Mouse (Mus musculus) spleen, adult 12 weeks (tissue): ENCODE data around the gene Ccs.
A peak's percentile ranks its signal among the peaks of the same experiment; 100 is the strongest.
"Not testable (repeated sequence)": the region's sequence is repeated elsewhere in the genome, so short reads cannot be mapped to it uniquely, and the experiment has no call there.

ENCODE experiments used
- DNase-seq: peaks from one replicate; pipeline ENCODE4 v3.0.0; 2022; ENCODE audit warnings: low spot score

The Ccs gene

GRCm38 (mm10) chr19:4839149-4839548 is at the start of gene Ccs, which contains the start of gene Ccdc87:
Gene Ccs (minus strand): TSS chr19:4839332.
Gene Ccdc87 (plus strand): TSS chr19:4839366.
- DNase-seq: peak; percentile 93

- DNase-seq: no peak
These were observed 44.8 kb upstream of the Ccs start for GRCm38 (mm10) chr19:4883961-4884360.

GRCm38 (mm10) chr19:4879324-4879703 is 40.2 kb upstream of the Ccs start:
- no peak for DNase-seq

- DNase-seq: peak; percentile 96
These were observed 39.5 kb upstream of the Ccs start, which contains the start of gene Zdhhc24 for GRCm38 (mm10) chr19:4878405-4879323. Gene Zdhhc24 (plus strand): TSS chr19:4878668.

- no peak for DNase-seq
These were observed 38.7 kb upstream of the Ccs start, which contains the start of gene Actn3 for GRCm38 (mm10) chr19:4877785-4878184. Gene Actn3 (minus strand): TSS chr19:4877909.

GRCm38 (mm10) chr19:4876755-4877154 is 37.6 kb upstream of the Ccs start:
- DNase-seq: no peak

- DNase-seq: no peak
These were observed 37.1 kb upstream of the Ccs start for GRCm38 (mm10) chr19:4876241-4876640.

- not testable (repeated sequence) for DNase-seq
These were observed 35.5 kb upstream of the Ccs start for GRCm38 (mm10) chr19:4874613-4875012.

- DNase-seq: no peak
These were observed 26.0 kb upstream of the Ccs start for GRCm38 (mm10) chr19:4865147-4865546.

- DNase-seq: no peak
These were observed 23.9 kb upstream of the Ccs start for GRCm38 (mm10) chr19:4863048-4863447.

GRCm38 (mm10) chr19:4859081-4859480 is 19.9 kb upstream of the Ccs start:
- peak; percentile 62 for DNase-seq

- no peak for DNase-seq
These were observed 16.8 kb upstream of the Ccs start for GRCm38 (mm10) chr19:4855951-4856350.

- no peak for DNase-seq
These were observed 16.3 kb upstream of the Ccs start for GRCm38 (mm10) chr19:4855470-4855820.

GRCm38 (mm10) chr19:4854552-4855469 is 15.7 kb upstream of the Ccs start, which contains the start of gene Ctsf:
Gene Ctsf (plus strand): TSS chr19:4855130.
- peak; percentile 37 for DNase-seq

GRCm38 (mm10) chr19:4850281-4850680 is 11.1 kb upstream of the Ccs start:
- no peak for DNase-seq

GRCm38 (mm10) chr19:4849800-4850199 is 10.7 kb upstream of the Ccs start:
- no peak for DNase-seq

- DNase-seq: no peak
These were observed 8.4 kb upstream of the Ccs start for GRCm38 (mm10) chr19:4847490-4847889.

- DNase-seq: no peak
These were observed 6.7 kb upstream of the Ccs start for GRCm38 (mm10) chr19:4845846-4846245.

- DNase-seq: no peak
These were observed 3.5 kb upstream of the Ccs start for GRCm38 (mm10) chr19:4842611-4843010.

GRCm38 (mm10) chr19:4840848-4841247 is 1.7 kb upstream of the Ccs start:
- no peak for DNase-seq

- no peak for DNase-seq
These were observed 499 bp downstream of the Ccs start for GRCm38 (mm10) chr19:4838526-4839140.

GRCm38 (mm10) chr19:4837049-4837448 is 2.1 kb downstream of the Ccs start:
- DNase-seq: no peak
